Mouse (Mus musculus) kidney, embryonic 14.5 days (tissue): ENCODE data around the gene Prlhr. TPM values are rescaled to one million over a fixed set of nuclear protein-coding genes. Genes with fewer than 3 reads are reported as not detected.

Experiments
- ATAC-seq: fragments of 200-750 bp; cut with Nextera tagmentation; 2 replicates; pipeline ENCODE4 v1.8.0; 2017; ENCODE audit warnings: moderate number of reproducible peaks, mild to moderate bottlenecking, moderate TSS enrichment, moderate library complexity; ENCODE audit not compliant: low FRiP score, low TSS enrichment
- H3K27ac ChIP-seq: fragments of 300-500 bp; sonication (generic); 2 replicates; pipeline ENCODE4 v1.5.1; 2014; ENCODE audit warnings: low read depth, mild to moderate bottlenecking, low read length, moderate library complexity, mixed read lengths
- H3K27me3 ChIP-seq: fragments of 300-500 bp; sonication (generic); 2 replicates; pipeline ENCODE4 v1.6.1; 2014; ENCODE audit warnings: mild to moderate bottlenecking, low read length; ENCODE audit not compliant: control insufficient read depth, insufficient read depth
- H3K36me3 ChIP-seq: fragments of 300-500 bp; sonication (generic); 2 replicates; pipeline ENCODE4 v1.6.1; 2014; ENCODE audit warnings: low read length, mixed read lengths; ENCODE audit not compliant: control insufficient read depth, insufficient read depth
- H3K4me1 ChIP-seq: fragments of 300-500 bp; sonication (generic); 2 replicates; pipeline ENCODE4 v1.6.1; 2014; ENCODE audit warnings: low read length, mixed read lengths; ENCODE audit not compliant: control insufficient read depth, insufficient read depth
- H3K4me2 ChIP-seq: fragments of 300-500 bp; sonication (generic); replicated peaks from 2 replicates; pipeline ENCODE4 v1.6.1; 2014; ENCODE audit warnings: low read depth, mild to moderate bottlenecking, low read length
- H3K4me3 ChIP-seq: fragments of 300-500 bp; sonication (generic); 2 replicates; pipeline ENCODE4 v1.5.1; 2014; ENCODE audit warnings: mild to moderate bottlenecking, low read length
- H3K9ac ChIP-seq: fragments of 300-500 bp; sonication (generic); 2 replicates; pipeline ENCODE4 v1.6.1; 2014; ENCODE audit warnings: low read depth, mild to moderate bottlenecking, low read length, moderate library complexity
- H3K9me3 ChIP-seq: fragments of 300-500 bp; sonication (generic); 2 replicates; pipeline ENCODE4 v1.6.1; 2016; ENCODE audit warnings: low read length; ENCODE audit not compliant: control insufficient read depth
- WGBS: fragments of 180-500 bp; shearing (Covaris S2); extraction: QIAGEN DNeasy Blood & Tissue Kit; methylation state at CpG from one replicate; pipeline ENCODE4 v1.1.7; 2014; 5-methylcytosine and 5-hydroxymethylcytosine counted together
- polyA plus RNA-seq: library from polyadenylated mRNA; unstranded; fragments of >200 nt; fragmentation: Nextera tagmentation; extraction: Ambion mirVana; gene quantifications from 2 replicates; pipeline ENCODE4 v1.2.1, GENCODE M21; 2014

Gene Prlhr
- polyA plus RNA-seq, 1 experiment from 2014 or later = not detected

DNA sequence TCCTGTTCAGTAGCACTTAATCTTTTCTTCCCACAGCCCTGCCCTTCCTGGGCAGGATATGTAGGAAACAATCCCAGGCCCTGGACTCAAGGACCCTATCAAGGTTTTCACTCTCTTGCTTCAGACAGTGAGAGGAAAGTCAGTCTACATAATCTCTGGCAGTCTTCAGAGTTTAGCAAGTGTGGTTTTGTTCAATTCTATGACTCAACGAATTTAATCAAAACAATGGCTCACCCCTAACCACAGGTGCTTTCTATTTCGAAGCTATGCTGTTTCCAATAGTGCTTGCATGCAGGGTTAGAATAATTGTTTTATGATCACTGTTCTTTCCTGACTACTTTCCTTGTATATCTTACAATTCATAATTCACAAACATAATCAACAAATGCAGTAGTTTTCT, 9.7 kb upstream of the Prlhr start:
- Histone ChIP-seq H3K27me3 (no peaks in the 10 kb centered on the region), H3K9ac (no peak overlapping the region), H3K36me3 (no peaks in the 10 kb centered on the region), H3K4me3 (no peak overlapping the region), H3K9me3 (no peaks in the 10 kb centered on the region), H3K27ac (no peak overlapping the region), H3K4me1 (no peaks in the 10 kb centered on the region), H3K4me2 (no peak overlapping the region)
- ATAC-seq = no peak
- 64% methylated on average over 2 of the region's 2 CpGs for WGBS

DNA sequence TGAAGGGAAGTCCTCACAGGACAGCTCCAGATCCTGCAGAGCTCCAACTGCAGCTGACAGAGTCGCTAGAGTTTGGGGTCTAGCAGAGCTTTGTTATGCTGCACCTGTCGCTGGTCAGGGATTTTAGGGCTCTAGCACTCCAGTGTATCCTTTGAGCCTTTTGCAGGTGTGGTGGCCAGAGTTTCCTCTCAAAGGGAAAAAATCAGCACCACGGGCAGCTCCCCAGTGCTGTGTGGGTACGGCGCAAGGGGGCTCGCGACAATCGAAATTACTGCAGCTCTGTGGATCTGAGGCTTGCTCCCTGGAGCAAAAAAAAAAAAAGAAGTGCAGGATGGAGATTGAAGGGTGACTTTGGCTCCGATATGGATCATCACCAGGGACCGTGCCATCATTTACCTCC, 742 bp upstream of the Prlhr start:
- Histone ChIP-seq H3K4me1 (peaks cover 8% of the 10 kb centered on the region; the same call in 1 of the 2 replicates), H3K9me3 (no peaks in the 10 kb centered on the region), H3K9ac (no peak overlapping the region), H3K27ac (no peak overlapping the region), H3K27me3 (peaks cover 33% of the 10 kb centered on the region), H3K4me2 (no peak overlapping the region), H3K36me3 (no peaks in the 10 kb centered on the region), H3K4me3 (no peak overlapping the region)
- no peak for ATAC-seq
- WGBS = 3% methylated on average over 10 of the region's 10 CpGs

DNA sequence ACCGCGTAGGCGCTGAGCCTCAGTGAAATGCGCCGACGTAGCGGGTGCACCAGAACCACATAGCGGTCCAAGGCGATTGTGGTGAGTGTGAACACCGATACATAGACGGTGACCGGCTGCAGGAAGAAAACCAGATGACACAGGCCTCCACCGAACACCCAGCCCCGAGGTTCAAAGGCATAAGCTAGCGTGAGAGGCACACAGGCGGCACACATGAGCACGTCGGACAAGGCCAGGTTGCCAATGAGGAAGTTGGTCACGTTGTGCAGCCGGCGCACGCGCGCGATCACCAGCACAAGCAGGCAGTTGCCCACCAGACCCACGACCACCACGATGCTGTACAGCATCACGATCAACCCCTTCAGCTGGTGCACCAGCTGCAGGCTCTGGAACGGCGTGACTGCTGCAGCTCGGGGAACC, 506 bp downstream of the Prlhr start:
- Histone ChIP-seq H3K27me3 (peaks cover 33% of the 10 kb centered on the region), H3K27ac (no peak overlapping the region), H3K4me2 (peak overlapping the region; percentile 52), H3K4me1 (peaks cover 8% of the 10 kb centered on the region; the same call in 1 of the 2 replicates), H3K9me3 (no peaks in the 10 kb centered on the region), H3K36me3 (no peaks in the 10 kb centered on the region), H3K4me3 (peak overlapping the region; percentile 25), H3K9ac (no peak overlapping the region)
- 16% methylated on average over 31 of the region's 31 CpGs for WGBS
- 0 out of 2 replicates have a peak, but pooled peaks have one; percentile 20 for ATAC-seq

DNA sequence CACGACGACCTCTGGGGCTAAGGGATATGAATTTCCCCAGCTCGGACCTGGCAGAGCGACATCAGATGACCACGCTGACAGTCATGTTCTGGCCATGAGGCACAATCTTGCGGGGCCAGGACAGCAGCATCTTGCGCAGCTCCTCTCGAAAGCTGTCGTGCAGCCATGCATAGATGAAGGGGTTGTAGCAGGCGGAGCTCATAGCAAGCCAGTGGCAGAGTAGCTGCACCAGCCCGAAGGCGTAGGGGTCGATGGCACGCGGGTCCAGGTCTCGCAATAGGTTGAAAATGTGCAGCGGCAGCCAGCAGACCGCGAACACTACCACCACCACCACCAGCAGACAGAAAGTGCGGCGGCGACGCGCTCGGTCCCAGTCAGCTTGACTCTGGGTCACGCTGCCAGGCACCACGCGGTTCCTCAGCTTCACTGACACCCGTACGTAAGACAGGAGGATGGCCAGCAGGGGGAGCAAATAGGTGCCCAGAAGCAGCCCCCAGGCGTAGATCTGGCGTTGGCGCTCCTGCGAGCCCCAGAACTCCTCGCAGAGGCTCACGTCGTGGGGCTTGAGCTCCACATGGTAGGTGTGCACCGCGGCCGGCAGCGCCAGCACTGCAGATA, 1.0 kb downstream of the Prlhr start:
- Histone ChIP-seq H3K4me1 (peaks cover 8% of the 10 kb centered on the region; the same call in 1 of the 2 replicates), H3K4me2 (peak overlapping the region; percentile 52), H3K27ac (no peak overlapping the region), H3K27me3 (peaks cover 33% of the 10 kb centered on the region), H3K9ac (no peak overlapping the region), H3K9me3 (no peaks in the 10 kb centered on the region), H3K36me3 (no peaks in the 10 kb centered on the region), H3K4me3 (peak overlapping the region; percentile 25)
- ATAC-seq = peak; percentile 69
- 2% methylated on average over 41 of the region's 41 CpGs for WGBS

DNA sequence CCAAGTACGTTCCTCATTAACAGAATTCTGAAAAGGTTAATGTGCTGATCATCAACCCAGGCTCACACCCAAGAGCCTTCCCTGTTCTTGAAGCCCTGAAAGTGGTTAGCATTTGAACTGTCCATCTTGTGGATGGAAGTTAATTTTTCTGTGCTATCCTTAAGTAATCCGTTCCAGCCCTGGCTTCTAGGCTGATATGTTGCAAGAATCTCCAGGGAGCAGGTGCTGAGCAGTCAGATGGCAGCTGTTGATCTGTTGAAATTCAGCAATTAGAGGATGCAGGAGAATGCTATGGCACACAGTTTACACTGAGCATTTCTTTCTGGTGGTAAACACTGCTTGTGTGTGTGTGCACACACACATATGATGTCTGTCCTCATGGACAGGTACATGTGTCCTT, 2.4 kb downstream of the Prlhr start:
- Histone ChIP-seq H3K27ac (no peak overlapping the region), H3K4me1 (peaks cover 8% of the 10 kb centered on the region; the same call in 1 of the 2 replicates), H3K9me3 (no peaks in the 10 kb centered on the region), H3K27me3 (peaks cover 33% of the 10 kb centered on the region), H3K4me3 (no peak overlapping the region), H3K9ac (no peak overlapping the region), H3K36me3 (no peaks in the 10 kb centered on the region), H3K4me2 (no peak overlapping the region)
- WGBS = 76% methylated on average over 2 of the region's 2 CpGs
- no peak for ATAC-seq

DNA sequence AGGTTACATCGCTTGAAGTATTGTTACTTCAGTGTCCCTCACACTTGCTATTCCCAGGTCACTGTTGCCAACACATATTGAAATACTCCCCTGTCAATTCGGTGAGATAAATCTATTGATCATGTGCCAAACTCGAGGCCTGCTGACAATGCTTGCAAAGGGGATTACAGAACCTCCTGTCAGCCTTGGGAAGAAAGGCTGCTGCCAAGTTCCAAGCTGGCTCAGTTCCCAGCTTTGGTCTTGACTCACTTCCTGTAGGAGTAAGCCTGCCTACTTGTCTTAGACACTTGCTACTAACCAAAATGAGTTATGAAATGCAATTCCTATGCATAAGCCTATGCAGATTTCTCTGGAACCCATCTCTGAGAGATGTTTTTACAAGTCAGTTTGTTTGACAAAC, 4.2 kb downstream of the Prlhr start:
- H3K4me3 ChIP-seq = no peak overlapping the region
- peaks cover 30% of the 10 kb centered on the region for H3K27me3 ChIP-seq
- H3K4me2 ChIP-seq = no peak overlapping the region
- 43% methylated on average over 3 of the region's 3 CpGs for WGBS
- no peak for ATAC-seq
- no peak overlapping the region for H3K27ac ChIP-seq
- no peaks in the 10 kb centered on the region for H3K9me3 ChIP-seq
- no peak overlapping the region for H3K9ac ChIP-seq
- H3K36me3 ChIP-seq = no peaks in the 10 kb centered on the region
- peaks cover 8% of the 10 kb centered on the region; the same call in 1 of the 2 replicates for H3K4me1 ChIP-seq

DNA sequence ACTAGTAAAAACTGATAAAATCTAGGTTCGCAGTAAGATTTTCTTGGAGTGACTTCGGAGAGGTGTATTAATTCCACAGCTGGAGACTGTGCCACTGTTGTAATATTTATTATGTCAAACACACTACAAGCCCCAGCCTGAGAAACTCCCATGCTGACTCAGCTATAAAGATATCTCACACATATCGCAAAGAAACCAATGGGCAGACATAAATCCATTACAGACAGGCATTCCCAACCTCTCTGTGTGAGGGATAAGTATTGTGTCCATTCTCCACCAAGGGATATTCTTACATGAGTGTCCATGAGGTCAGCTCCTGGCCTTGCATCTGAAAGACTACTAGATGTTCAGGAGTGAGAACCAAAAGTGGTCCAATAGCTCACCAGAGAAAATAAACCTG, 4.7 kb downstream of the Prlhr start:
- 68% methylated on average over 3 of the region's 3 CpGs for WGBS
- ATAC-seq = no peak
- H3K4me1 ChIP-seq = peaks cover 8% of the 10 kb centered on the region; the same call in 1 of the 2 replicates

DNA sequence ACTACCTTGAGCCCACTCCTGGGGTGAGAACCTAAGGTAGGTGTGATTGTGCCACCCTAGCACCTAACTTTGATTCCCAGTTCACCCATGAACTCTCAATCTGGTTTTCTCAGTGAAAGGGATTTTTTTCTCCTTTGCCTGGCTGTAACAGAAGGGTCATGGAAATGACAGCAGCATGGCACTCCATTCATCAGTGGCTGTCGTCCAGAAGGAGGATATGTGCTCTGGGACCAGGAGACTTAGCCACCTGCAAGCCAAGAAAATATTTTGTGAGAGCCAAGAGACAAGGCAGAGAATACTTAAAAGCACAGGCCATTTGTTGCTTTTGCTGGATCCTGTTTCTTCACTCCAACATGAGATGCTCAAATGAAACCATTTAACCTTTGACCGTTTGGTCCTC, 6.6 kb downstream of the Prlhr start:
- no peaks in the 10 kb centered on the region for H3K4me1 ChIP-seq
- H3K36me3 ChIP-seq = no peaks in the 10 kb centered on the region
- ATAC-seq = no peak
- H3K9me3 ChIP-seq = no peaks in the 10 kb centered on the region
- peaks cover 7% of the 10 kb centered on the region; the same call in 1 of the 2 replicates for H3K27me3 ChIP-seq
- no peak overlapping the region for H3K4me2 ChIP-seq
- no peak overlapping the region for H3K4me3 ChIP-seq
- H3K9ac ChIP-seq = no peak overlapping the region
- WGBS = 56% methylated on average over 2 of the region's 2 CpGs
- no peak overlapping the region for H3K27ac ChIP-seq

More for the DNA sequence above, 4.7 kb downstream of the Prlhr start:
- H3K36me3 ChIP-seq = no peaks in the 10 kb centered on the region
- H3K9me3 ChIP-seq = no peaks in the 10 kb centered on the region
- no peak overlapping the region for H3K4me2 ChIP-seq
- H3K4me3 ChIP-seq = no peak overlapping the region
- H3K27ac ChIP-seq = no peak overlapping the region
- H3K27me3 ChIP-seq = peaks cover 26% of the 10 kb centered on the region
- H3K9ac ChIP-seq = no peak overlapping the region

DNA sequence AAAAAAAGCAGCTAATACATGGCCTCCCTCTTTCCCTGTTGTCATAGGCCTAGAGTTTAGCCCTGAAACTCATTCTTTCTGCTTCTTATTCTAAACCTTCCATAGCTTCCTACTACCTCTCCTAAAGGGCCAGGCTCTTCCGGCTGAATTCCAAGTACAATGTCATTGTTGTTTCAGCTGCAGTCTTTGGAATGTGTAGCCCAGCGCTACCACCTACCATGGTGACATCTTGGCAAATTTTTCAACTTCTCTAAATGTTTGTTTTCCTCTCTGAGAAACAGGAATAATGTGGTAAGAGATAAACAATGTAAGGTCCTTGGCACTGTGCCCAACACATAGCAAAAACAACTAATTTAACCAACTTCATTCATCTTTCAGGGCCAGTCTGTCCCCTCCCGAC, 8.4 kb downstream of the Prlhr start:
- no peaks in the 10 kb centered on the region for H3K27me3 ChIP-seq
- H3K9me3 ChIP-seq = no peaks in the 10 kb centered on the region
- H3K9ac ChIP-seq = no peak overlapping the region
- no peak overlapping the region for H3K27ac ChIP-seq
- H3K36me3 ChIP-seq = no peaks in the 10 kb centered on the region
- no peaks in the 10 kb centered on the region for H3K4me1 ChIP-seq
- no peak for ATAC-seq
- H3K4me3 ChIP-seq = no peak overlapping the region
- WGBS = 46% methylated on average over 3 of the region's 3 CpGs
- H3K4me2 ChIP-seq = no peak overlapping the region
